Mouse (Mus musculus) left cerebral cortex, adult 8-10 months (tissue): ENCODE results near the gene Pcdh9. TPM values are rescaled to one million over a fixed set of nuclear protein-coding genes. Genes with fewer than 3 reads are reported as not detected.

ENCODE experiments used
- DNase-seq, 2 experiments: peaks; one replicate each; pipeline ENCODE4 v3.0.0; 2022; ENCODE audit warnings: low spot score in 2 of 2
- total RNA-seq, 4 experiments: library from RNA; stranded (reverse); gene quantifications; 2 replicates each; pipeline ENCODE4 v1.2.4; 2022

Pcdh9 gene
- 100 to 1,000 TPM; 170 to 200 (median 175) TPM for total RNA-seq

DNA sequence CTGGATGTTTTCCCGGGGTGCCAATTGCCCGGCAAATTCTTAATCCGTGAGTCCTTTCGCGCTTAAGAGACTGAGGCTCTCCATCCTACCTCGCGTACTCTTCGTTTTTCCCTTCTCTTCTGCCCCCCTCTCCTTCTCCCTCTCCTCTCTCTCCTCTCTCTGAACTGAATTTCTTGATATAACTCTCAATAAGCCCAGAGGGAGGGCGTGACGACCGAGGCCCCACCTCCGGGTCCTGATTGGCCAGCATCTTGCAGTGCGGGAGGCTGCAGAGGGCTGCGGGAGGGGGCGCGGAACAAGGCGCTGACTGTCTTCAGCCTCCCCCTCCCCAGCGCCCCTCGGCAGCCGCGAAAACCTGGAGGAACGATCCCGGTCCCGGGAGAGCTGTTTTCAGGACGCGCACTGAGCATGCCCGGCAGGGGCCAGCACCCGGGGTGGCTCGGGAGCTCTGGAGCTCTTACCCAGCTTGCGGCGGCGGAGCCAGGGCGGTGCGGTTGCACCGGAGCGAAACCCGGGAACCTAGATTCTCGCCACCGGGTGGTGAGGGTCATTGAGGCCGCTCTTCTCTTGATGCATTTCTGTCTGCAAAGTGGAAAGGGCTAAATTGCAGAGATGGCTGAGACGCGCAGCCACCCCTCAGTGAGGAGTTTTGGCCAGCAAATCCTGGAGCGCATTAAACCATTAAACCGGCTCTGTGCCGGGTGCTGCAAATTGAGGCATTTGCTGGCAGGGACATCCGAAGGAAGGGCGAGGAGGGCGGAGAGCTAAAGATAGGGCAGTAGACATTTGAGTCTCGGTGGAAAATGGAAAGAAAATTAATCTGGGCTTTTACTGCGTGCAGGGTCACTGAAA, at the start of gene Pcdh9:
Gene Pcdh9 (minus strand): TSS at position 161 of the 852 bp plus-strand sequence.
- peak; percentile 97 to 99 for DNase-seq

DNA sequence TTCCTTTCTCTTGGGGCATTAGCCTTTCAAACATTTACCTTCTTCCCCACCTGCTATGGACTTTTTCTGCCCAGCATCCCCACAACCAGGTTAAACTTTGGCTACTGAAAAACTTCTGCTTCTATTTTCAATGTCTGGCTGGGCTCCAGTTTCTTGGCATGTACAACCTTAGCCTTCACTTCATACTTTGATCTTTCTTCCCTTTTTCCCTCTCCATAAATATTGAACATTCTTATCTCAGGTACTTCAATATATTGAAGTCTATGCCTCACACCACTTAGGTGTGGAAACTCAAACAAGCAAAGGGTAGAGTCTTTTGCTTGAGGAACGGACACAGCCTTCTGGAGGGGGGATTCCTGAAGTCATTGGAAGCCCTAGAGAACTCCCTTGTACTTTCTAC, 16.4 kb upstream of the Pcdh9 start:
- DNase-seq, result no peak

DNA sequence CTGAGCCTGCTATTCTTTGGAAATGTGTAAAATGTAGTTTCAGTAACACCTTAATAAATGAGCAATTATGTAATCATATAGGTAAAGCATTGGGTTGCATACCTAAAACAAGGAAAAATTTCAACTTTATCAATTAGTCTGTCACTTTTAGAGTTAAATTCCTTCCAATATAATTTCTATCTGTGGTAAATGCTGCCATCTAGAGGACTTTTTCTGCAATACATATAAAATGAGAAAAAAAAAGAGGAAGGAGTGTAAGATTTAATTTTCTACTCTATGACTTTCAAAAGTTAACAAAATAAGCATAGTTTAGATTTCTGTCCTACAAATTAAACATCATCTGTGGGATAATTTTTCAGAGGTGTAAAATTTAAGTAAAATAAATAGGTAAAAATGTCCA, 8.1 kb upstream of the Pcdh9 start:
- no peak for DNase-seq

DNA sequence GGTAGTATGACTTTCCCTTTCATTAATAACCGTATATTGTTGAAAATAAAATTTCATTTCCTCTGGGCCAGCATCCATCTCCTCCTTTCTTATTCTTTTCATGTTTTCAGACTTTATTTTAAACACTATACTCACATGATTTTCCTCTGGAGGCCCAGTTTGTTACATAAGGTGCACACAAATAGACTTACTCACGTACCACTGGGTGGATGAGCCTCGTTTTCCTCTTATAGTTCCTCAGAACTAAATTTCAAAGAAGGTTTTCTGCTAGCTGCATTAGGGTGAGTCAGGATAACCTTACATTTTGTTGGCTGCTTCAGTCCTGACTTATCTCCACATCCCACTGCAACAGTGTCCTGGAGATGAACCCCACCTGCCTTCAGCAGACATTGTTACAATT, 4.7 kb upstream of the Pcdh9 start:
- DNase-seq, result no peak

DNA sequence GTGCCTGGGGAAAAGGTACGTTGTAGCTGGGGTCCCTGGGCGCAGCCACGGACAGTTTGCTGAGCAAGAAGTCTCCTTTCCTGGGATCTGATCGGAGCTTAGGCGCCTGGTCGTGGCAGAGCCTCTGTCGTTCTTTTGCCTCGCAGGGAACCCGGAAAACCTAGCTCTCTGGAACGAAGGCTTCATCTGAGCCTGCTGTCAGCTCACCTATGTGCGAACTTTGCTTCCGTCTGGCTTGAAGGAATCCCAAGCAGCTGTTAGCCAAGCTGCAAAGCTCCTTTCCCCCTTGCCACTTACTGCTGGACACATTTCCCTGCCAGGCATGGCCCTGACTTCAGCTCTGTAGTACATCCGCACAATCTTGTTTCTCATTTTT, 880 bp upstream of the Pcdh9 start:
- DNase-seq, result peak in 1 of 2 experiments; percentile 36

DNA sequence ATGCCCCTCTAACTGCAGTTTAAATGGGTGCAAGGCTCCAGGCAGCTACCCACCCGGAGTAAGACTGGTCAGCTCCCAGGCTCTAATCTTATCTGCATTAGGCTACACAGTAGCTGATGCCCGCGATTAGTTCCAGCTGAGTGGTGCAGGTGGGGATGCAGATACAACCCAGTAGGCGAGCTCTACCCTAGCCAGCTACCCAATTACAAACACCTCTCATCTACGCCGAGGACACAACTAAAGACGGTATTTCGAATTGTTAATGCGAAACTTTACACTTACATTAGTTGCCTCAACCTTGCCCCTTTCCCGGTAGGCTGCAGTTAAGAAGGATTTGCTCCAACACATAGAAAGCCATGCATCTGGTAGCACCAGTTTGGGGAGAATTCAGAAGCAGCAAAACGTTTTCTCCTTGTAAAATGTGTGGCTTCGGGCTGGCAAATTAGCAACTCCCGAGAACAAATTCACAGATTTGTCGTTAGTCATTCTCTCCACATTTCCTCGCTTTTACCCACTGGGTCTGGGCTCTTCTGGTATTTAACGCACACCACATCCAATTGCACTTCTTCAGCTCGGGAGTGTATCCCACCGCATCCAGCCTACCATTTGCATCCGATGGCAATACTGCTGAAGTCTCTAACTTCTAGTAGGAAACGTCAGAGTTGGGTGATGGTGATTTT, 500 bp downstream of the Pcdh9 start:
- DNase-seq, result peak in 1 of 2 experiments; percentile 29

DNA sequence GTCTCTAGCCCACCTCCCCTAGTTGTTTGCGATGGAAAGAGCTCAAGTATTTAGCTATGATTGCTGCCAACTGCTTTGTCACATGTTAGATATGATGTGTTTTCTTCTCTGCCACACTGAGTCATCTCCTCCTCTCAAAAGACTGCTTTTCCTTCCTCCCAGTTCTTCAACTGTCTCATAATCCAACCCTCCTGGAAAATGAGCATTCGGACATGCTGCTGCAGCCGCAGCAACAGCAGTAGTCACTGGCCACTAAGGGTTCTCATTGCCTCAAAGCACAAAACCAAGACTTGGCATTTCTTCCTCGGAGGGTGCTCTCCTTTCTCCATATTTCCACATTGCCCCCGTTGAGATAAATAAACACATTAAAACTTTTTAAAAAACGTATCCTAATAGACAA, 1.2 kb downstream of the Pcdh9 start:
- peak in 1 of 2 experiments; percentile 30 for DNase-seq

DNA sequence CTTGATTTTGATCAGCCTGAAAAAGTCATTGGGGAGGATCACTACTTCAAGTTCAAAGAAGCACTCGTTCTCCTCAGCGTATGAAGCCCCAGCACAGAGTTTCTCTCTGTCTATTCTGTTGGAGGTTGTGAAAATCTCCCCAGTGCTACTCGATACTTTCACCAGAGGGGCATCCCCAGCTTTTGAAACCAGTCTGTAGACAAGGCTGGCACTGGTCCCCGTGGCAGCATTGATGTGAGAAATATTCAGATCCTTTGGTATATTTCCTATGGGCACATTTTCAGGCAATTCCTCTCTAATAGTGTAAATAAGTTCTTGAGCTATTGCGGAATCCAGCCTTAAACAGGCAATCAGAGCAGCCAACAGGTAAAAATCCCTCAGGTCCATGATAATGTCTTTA, 2.1 kb downstream of the Pcdh9 start:
- peak in 1 of 2 experiments; percentile 18 for DNase-seq

DNA sequence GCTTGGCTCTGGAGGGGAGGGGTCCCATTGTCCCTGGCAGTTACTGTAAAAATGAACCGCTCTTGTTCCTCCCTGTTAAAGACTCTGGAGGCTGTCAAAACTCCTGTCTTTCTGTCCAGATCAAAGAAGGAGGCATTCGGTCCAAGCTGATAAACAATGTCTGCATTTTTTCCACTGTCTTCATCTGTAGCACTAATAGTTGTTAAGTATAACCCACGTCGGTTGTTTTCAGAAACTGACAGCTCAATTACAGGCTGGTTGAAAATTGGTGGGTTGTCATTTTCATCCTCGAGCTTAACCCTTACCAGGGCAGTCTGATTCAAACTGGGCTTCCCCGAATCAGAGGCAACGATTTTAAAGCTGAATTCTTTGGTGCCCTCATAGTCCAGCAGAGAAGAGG, 3.4 kb downstream of the Pcdh9 start:
- no peak for DNase-seq

DNA sequence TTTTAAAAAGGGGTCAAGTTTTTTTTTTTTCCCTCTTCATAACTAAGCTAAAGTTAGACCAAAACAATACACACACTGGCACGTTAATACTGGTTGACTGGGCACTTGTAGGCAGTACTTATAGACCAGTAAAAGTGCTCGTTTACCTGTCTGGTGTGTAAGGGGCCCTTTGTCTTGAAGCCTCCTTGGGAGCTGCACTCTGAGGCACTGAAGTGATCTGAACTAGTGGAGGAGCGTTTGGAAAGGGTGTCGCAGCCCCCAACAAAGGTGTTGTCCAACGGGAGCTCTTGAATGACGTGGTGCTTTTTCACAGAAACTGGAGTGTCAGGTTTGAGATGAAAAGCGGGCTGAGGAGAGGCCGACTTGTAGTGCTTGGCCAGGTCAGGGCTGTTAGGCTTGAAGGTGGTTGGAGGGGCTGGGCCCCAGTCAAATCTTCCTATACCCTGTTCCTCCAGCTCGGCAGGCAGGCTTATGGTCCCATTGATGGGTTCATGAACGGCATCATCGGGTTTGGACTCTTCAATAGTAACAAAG, 4.9 kb downstream of the Pcdh9 start:
- DNase-seq, result no peak

DNA sequence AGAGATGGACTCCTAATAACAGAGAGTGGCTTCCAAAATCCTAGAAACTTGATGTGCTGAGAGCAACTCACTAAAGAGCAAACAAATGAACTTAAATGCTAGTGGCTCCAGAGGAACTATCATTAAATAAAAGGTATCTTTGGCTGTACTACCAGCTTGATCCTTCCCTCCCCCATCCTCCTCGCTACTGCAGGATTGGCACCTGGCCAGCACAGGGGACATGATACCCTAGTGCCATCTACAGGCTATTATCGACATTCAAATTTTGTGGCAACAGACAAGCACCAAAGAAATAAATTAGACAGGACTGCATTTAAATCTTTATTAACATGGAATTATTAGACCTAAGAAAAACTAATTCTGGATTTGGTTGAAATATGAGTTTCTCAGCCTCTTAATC, 6.0 kb downstream of the Pcdh9 start:
- peak; percentile 53 to 64 for DNase-seq

DNA sequence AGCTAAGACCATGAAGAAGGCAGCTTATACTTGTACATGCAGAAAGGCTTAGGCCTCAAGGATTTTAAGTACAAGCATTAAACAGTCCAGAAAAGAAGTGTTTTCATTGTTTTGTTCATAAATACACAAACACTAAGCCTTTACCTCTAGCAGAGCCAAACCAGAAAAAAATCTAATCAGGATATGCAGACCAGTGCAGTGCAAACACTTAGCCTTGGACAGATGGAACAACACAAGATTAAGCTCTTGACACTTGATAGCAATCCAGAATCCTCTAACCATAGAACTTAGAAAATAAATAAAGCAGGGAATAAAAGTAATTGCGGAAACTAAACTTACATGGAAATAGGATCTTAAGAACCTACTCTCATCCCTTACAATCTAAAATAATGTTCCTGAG, 10.4 kb downstream of the Pcdh9 start:
- DNase-seq, result no peak

DNA sequence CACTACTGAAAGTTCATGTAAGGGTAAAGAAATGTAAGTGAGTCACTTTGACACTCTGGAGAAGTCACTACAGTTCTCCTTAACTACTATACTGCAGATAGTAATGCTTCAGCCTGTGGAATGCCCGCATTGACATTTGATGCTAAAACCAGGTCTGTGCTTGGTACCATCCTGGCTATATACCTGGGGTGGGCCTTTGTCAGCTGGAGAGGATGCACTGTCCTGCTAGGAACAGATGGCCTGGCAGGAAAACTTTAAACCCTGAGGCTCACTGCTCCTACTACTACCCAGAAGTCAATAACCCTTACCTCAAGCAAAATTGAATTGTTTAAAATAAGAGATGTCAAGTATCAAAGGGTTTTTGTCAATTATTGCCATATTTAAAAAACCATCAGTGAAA, 14.5 kb downstream of the Pcdh9 start:
- DNase-seq, result no peak

DNA sequence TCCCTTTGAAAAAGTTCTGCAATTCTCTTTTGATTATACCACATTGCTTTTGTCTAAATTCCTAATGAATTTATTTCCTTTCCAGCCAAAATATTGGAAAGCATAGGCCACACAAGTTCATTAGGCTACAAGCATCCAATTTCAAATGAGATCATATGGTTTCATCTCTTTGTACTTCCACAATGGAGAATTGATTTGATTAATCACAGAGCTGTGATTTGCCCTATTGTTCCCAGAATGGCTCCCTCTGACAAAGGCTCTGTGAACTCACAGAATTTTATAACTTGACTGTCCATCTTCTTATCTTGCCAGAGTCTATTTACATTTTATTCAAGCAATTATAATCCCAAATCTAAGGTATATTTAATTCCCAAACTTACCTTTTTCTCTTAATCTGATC, 22.3 kb downstream of the Pcdh9 start:
- DNase-seq, result no peak

DNA sequence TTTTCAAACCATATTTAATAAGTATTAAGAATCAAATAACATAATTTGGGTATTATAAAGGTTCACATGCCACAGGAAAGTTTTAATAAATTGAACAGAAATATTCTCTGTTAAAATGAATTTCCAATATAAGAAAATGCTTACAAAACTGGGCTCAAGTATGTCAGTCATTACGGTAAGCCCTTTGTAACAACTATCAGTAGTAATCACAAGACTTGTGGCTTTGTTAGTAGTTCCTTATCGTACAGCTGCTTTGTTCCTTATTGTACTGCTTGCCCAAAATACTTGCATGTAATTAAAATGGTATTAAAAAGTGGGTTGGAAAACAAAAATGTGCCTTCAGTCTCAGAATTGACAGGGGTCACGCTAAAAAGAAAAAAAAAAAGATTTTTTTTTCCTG, 32.4 kb downstream of the Pcdh9 start:
- no peak for DNase-seq

DNA sequence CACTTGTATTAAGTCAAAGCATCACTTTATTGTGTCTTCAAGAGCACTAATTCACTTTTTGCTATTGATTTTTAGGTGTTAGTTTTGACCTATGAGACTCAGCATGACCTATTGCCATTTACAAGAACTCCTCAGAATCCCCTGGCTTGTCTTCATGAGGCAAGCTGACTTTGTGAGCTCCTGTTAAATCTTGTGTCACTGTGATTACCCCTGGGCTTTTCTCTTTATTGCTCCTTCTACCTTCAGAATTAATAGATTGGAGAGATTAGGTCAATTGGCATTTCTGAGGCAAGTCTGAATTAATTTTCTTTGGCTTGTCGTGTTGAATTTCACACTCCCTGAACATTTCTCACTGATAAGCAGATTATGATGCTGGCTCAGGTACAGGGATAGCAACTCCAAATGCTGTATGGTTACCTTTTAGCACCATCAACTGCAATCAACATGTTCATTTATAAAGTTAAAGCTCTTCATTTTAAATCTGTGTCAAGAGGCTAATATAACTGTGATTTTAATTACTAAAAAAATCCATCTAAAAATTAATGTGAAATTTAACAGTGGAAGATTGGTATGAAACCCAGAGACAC, 44.3 kb downstream of the Pcdh9 start:
- DNase-seq, result no peak

DNA sequence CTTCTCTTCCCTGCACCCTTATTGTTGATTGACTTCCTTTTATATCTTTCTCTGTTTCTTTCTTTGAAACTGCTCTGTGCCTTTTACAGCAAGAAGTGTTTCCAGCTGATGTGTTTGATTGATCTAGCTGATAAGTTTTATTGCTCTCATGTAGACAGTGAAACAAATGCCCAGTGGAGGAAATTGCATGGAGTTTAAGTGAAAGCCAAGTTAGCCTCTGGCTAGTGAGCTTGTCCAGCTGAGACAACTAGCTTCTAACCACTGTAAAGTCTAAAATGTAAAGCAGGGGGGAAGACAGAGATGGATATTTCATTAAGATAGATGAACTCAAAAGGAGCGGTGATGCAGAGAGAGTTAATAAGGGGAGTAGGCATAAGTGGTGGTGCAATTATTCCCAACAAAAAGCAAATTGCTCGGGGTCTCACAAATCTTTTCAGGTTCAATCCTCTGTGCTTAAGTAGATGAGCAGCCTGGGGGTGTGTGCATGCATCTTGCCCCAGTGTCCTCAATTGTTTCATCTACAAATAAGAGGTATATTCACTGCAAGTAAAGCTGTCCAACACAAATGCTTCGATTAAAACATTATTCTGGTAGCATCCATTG, 47.7 kb downstream of the Pcdh9 start:
- DNase-seq, result no peak

DNA sequence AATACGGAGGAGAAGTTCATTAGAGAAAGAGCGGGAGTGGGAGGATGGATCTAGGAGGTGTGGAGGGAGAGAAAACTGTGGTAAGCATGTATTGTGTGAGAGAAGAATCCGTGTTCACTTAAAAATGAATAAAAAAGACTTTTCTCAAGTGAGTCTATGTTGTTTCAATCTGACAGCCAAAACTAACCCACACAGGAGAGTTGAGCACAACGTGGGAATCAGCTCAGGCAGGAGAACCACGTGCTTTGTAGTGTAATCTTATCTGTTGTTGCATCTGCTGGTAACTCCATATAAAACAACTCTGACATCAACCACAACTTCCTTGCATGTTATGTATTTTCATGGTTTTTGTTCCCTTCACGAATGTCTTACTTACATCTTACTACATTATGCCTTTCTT, 58.0 kb downstream of the Pcdh9 start:
- no peak for DNase-seq

DNA sequence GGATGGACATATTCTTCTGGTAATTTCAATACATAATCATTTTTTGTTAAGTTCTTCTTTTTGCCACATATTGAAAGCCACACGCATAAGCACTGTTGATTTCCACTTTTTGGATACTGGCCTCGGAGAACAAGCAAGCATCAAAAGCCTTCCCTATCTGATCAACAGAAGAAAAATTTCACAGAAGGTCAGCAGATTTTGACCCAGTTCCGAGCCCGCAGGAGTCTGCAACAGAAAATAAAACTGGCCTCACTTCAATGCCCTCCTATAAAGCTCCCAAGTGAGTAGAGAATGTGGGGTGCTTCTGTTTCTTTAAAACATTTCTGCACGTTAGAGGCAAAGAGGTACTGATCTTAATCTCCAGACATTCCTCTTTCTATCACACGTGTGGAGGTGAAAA, 63.3 kb downstream of the Pcdh9 start:
- no peak for DNase-seq

DNA sequence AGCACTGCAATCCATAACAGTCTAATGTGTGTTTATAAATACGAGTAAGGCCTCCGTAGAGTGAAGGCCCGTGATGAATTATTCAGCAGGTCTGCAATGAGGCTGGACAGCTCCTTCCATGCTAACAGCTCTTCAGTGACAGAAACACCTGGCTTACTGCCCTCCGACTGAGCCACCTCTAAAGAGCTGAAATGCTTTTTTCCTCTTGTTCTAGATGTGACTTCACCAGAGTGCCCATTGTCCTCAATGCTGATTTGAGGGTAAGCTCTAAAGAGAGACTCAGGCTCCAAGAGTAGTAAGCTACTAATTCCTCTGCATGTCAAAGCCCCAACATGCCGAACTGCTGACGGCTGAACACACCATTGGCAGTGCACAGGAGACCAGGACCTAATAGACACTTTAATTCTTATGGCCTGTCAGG, 64.4 kb downstream of the Pcdh9 start:
- DNase-seq, result no peak

DNA sequence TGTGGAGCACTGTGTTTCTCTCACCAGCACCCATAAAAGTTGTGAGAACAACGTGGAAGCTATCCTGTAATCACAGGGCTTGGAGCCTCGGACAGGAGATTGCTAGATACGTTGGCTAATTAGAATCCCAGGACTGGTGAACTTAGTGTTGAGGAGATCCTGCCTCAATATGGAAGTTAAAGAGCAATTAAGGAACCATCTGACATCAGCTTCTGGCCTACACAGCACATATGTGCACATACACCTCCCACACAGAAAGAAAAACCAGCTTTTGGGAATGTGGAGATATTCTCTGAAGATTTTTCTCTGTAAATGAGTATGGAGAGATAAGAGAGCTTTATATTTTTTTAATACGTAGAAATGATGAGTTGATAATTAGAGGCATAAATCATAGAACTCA, 71.6 kb downstream of the Pcdh9 start:
- DNase-seq, result no peak

DNA sequence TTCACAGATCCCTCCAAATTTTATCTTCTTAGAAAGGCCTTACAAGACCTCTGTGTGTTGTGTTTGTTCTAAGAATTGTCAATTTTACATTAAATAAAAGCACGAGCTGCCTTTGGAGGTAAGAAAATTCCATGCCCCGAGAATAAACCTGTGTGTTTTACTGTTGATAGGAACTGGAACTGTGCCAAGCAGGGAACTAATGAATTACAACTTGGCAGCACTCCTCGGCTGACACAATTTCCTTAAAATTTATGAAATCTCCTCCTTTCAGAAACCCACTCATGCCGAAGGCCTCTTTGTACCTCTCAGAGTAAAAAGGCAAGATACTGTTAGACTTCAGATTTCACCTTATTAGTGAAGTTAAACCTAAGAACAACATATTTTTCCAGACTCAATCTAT, 72.9 kb downstream of the Pcdh9 start:
- DNase-seq, result no peak
